Mouse (Mus musculus): ENCODE results near the gene Kcnh5. TPM values are rescaled to one million over a fixed set of nuclear protein-coding genes. Genes with fewer than 3 reads are reported as not detected.

Gene Kcnh5
- under 1 TPM; 0.15 TPM for total RNA-seq (2021)
- long read RNA-seq, experiment 1: 0 reads
- long read RNA-seq, experiment 2, full-length matches to known transcripts: 1 of 1 reads
- long read RNA-seq, experiment 2, partial matches to known transcripts: 0 of 1 reads
- long read RNA-seq, experiment 2, other reads (novel, unspliced or antisense): 0 of 1 reads

GRCm38 (mm10) chr12:75176691-75177645 is at the start of gene Kcnh5:
Gene Kcnh5, minus strand, starts transcription at chr12:75177332.
- DNase-seq: peak; percentile 8

DNA sequence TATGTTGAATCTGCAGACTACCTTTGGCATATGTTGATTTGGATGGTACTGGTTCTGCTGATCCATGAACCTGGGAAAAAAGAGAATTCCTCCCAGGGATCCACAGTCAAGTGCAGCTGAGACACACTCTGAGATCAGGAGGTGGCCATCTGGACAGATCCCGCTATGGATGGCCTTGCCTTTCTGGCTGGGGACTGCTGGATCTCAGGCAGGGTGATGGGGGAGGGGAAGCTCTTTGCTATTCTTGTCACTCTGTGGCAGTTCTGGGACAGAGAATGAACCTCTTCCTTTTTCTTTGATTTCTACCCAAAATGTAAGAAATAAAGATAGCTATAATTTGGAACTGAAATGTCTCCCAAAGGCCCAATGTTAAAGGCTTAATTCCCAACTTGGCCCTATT is 46.8 kb upstream of the Kcnh5 start:
- DNase-seq: no peak

- no peak for DNase-seq
These were observed 12.3 kb upstream of the Kcnh5 start for GRCm38 (mm10) chr12:75189413-75189812.

DNA sequence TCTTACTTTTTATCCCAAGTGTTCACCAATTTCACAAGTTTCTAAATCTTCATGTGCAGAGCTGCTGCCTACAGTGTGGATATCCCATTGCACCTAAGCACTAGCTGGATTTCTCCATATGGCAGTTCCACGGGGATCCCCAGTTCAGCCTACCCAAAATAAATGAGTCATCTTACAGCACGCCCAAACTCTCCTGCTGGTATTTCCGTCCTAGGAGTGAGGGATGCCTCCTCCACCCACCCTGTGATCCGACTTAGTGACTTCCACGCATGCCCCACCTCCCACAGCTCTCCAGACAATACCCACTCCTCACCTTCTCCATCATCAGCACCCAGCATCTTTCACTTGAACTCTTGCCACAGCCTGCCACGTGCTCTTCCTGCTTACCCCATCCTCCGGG is 5.5 kb upstream of the Kcnh5 start:
- no peak for DNase-seq

DNA sequence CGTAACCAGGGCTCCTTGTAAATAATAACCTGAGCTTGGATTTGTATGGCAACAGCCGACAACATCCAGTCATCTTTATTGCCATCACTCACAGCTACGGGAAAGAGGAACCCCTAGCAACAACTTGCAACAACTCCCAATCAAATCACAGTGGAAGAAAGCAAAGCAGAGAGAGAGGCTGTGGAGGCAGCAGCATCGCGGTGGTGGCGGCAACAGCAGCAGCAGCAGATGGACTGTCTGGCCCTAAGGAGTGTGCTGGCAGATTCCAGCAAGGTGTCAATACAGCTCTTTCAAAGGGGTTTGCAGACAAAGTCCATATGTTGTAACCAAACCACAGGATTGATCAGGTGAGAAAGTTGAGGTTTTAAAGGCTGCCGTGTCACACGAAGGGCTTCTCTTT is 2.4 kb upstream of the Kcnh5 start:
- no peak for DNase-seq

GRCm38 (mm10) chr12:75177646-75178030 is 506 bp upstream of the Kcnh5 start:
- no peak for DNase-seq

DNA sequence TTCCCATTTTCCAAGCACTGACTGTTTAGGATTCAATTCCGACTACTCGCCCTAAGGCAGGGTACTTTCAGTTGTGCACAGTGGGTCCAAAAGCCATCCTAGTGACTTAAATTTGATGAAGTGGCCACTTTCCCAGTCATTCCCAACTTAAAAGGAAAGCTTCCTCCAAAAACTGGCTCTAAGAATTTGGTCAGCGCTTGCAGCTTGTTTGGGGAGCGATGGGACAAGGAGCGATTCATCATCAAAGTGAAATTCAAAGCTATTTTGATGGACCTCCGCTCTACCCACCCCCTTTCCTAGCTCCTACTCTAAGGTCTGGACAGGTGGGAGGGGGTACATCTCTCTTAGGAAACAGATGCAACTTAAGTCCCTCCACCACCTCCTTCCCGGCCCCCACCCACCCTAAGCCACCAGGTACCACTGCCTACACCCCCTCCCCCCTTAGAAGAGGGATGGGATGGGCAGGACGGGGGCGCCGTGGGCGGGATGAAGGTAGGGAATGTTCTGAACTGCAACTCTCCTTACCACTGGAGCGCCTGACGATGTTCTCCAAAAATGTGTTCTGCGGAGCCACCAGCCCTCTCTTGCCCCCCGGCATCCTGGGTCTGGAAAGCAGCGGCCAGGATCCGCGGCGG is 1.1 kb downstream of the Kcnh5 start:
- no peak for DNase-seq

- no peak for DNase-seq
These were observed 6.2 kb downstream of the Kcnh5 start for GRCm38 (mm10) chr12:75170970-75171369.

DNA sequence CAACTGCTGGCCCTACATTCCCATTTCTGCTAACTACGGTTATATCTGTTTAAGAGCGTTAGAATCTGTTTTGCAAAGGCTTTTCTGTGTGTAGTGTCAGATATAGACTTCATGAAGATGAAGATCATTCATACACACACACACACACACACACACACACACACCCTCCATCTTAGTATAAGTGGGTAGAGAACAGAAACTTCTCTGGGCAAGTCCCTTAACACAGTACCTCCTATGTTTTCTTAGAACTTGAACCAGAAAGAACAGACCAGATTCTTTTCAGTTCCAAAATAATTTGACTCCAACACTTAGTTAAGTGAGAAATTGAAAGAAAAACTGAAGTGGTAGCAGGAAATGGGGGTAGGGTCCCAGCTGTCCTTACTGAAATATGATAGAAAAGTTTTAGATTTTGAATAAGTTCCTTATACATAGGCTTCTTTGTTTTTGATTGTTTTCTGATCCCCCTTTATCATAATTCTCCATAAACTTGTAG is 24.0 kb downstream of the Kcnh5 start:
- DNase-seq: no peak

GRCm38 (mm10) chr12:75139792-75140191 is 37.3 kb downstream of the Kcnh5 start:
- peak; percentile 1 for DNase-seq

DNA sequence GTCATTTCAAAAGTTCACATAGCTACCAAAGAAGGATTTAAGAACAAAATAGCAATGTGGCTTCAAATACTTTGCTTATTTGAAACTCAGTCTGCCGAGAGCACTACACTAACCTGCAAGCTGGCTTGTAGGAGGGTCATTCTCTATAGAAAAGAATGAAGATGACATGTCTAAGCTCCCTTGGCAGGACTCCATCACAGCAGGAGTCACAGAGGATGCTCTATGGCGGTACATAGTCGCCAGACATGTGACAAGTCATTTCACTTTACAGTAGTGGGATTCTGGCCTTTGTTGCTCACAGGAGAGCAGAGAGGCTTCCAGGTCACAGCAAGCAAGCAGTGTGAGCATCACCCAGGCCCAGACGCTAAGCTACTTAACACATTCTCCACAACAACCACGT is 85.2 kb downstream of the Kcnh5 start:
- no peak for DNase-seq

GRCm38 (mm10) chr12:75090957-75091356 is 86.2 kb downstream of the Kcnh5 start:
- no peak for DNase-seq

- no peak for DNase-seq
These were observed 100.0 kb downstream of the Kcnh5 start for GRCm38 (mm10) chr12:75077175-75077574.

- DNase-seq: no peak
These were observed 106.1 kb downstream of the Kcnh5 start for GRCm38 (mm10) chr12:75071043-75071442.

- DNase-seq: no peak
These were observed 114.6 kb downstream of the Kcnh5 start for GRCm38 (mm10) chr12:75062571-75062970.

- peak; percentile 2 for DNase-seq
These were observed 115.4 kb downstream of the Kcnh5 start for GRCm38 (mm10) chr12:75061731-75062130.

DNA sequence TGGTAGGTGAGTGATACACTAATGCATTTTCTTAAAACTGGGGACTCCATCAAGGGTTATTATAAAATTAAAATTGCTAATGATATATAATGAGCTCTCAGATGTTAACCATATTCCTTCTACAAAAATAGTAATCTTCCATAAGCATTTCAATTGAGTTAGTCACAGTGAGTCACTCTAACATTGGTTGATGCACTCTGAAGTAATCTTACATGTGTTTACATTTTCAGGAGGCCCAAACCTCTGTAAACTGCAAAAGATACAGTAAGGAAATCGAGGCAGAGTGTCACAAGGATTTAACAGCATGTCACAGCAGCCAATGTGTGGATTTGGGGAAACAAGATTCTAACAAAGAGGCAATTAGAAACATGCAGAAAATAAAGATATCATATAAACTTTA is 123.4 kb downstream of the Kcnh5 start:
- no peak for DNase-seq

DNA sequence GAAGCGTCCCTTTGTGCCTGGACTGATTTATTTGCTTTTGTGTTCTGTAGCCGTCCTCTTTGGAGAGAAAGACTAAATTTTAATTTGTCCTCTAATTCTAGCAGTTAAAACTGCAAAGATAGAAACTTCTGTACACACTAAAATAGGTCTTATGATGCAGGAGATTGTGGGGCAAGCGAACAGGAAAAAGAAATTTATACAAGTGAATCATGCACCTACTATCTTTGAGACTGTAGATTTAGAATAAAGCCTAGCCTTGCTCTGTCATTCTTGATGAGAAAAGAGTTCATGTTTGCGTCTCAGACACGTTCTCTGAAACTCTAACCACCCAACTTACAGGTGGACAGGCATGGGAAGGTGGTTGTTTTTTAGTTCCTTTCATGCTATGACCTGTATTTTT is 140.4 kb downstream of the Kcnh5 start:
- DNase-seq: no peak

DNA sequence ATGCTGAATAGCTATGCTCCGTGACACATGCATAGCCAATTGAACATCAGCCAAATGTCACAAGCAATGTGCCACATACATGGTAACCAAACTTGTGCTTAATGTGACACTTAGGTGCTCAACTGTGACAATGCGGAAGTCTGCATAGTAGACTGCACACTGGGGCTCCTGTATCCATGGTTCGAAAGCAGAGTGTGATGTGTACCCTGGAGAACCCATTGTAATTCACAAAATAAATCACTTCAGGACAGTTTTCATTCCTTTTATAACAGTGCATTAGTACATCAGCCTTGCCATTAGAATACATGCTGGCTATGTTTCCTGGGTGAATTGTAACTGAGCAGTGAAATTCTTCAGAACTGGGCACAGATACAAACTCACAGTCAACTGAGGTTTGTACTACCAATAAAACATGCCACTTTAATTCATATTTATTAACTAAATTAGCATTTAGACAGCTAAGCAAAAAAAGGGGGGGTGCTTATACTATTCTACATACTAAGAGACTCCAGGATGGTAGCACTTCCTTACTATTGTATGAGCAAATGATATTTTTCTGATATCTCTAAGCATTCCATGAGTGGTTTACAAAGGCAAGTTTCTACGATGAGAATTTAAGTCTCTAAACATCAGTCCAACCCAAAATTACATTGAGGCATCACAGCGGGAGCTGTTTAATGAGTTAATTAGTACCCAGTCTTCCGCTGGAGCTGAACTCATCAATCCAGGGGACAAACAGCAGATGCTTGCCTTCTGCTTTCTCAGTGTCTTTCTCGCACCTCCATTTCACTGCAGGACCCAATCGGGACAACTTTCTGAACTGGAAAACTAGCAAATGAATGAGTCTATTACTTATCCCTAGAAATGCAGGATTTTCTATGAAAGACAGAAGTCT is 144.9 kb downstream of the Kcnh5 start:
- DNase-seq: no peak

GRCm38 (mm10) chr12:74971187-74971586 is 205.9 kb downstream of the Kcnh5 start:
- no peak for DNase-seq

DNA sequence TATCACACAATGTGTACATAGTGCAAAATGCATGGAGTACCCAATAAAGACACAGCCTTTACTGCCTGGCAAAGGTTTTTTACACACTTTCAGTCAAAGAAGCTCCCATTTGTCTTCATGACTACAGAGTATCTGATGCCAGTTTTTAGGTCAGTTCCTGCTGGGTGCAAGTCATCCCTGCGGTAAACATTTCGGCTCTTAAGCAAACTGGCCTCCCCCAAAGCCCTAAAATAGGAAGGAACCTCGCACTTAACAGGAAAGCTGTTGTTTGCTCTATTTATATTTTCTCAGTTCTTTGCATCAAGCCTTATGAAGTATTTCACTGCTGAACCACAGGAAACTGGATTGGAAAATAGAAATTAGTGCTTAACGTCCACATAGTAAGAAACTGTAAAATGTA is 207.7 kb downstream of the Kcnh5 start:
- no peak for DNase-seq

- DNase-seq: no peak
These were observed 210.9 kb downstream of the Kcnh5 start for GRCm38 (mm10) chr12:74966266-74966665.

Measured in adrenal gland, postnatal 10 days (tissue).